Mouse (Mus musculus): ENCODE measurements around the gene Sesn3. TPM values are rescaled to one million over a fixed set of nuclear protein-coding genes. Genes with fewer than 3 reads are reported as not detected.

Sesn3 gene
- 11.9 TPM for polyA plus RNA-seq (2017; shearing (Covaris generic))

GRCm38 (mm10) chr9:14274986-14275720 lies at the start of gene Sesn3:
TSS of gene Sesn3 (plus strand) at chr9:14275067.

GRCm38 (mm10) chr9:14381353-14382055 lies 106.6 kb downstream of the Sesn3 start, which contains the start of gene Endod1:
TSS of gene Endod1 (minus strand) at chr9:14381507.

Other genes starting within 250 kb of the Sesn3 start
- 33.8 TPM for gene Endod1, start 106.4 kb downstream of the Sesn3 start, polyA plus RNA-seq (2017; shearing (Covaris generic))
- gene Kdm4d, start 225.4 kb downstream of the Sesn3 start, polyA plus RNA-seq (2017; shearing (Covaris generic)): 1.4 TPM
- 210 TPM for gene Cwc15, start 225.6 kb downstream of the Sesn3 start, polyA plus RNA-seq (2017; shearing (Covaris generic))